Mouse (Mus musculus) lung, postnatal 0 days (tissue): ENCODE results near the gene Nr2f6.

Experiments used
- CTCF ChIP-seq: IDR thresholded peaks from 2 replicates; pipeline ENCODE4 v1.5.1; 2016; ENCODE audit warnings: antibody characterized with exemption, mild to moderate bottlenecking
- EP300 ChIP-seq: IDR thresholded peaks from 2 replicates; pipeline ENCODE4 v1.6.1; 2016; ENCODE audit warnings: antibody characterized with exemption, mild to moderate bottlenecking, control low read depth

DNA sequence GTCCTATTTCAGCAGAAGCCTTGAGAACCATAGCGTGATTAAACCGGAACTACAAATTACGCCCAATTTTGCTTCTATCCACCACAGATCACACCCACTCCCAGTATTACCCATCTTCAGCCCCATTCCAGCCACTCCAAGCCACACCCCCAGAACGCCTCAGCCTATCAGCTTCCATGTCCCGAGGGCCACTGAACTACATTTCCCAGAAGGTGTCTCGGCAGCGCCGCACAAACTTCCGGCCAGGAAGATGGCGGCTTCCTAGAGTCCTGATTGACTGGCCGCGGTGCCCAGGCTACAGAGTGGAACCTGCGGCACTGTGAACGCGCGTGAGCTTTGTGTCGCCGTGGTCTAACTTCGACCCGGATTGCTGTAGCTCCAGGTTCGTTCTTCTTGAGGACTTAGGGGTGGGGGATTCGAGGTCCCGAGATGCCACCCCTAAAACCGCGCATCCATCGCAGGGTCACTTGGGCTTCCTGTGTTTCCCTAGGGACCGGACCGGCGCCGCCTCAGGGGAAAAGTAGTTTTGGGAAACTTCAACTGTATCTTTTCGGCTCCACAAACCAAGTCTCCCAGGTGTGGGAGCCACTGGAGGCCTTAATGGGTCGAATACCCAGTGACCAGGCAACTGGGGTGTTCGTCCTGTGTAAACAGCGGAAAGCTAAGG, 15.0 kb upstream of the Nr2f6 start, which contains the start of gene Babam1:
- TF ChIP-seq CTCF = no peak
- no peak for TF ChIP-seq EP300
